Comparison of ENCODE assay signal across 12 mouse cellular contexts in the genomic region with DNA sequence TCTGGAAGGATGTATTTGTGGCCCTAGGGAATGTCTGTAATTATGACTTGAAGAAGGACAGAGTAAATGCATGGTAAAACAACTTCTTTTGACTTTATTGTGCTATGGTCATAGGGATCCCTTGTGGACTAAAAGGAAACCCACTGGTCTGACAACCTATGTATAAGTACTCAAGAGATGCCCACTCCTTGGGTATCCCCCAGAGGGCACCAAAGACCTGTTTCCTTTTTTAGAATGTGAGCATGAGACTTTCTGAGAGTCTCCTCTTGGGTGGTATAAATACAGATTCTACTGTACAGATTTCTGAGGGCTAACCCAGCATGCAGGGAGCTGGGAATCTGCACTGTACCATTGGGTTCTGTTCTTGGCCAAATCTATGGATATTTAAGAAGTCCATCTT. TPM values are rescaled to one million over a fixed set of nuclear protein-coding genes. Genes with fewer than 3 reads are reported as not detected.
DNase-seq lines count a peak whose midpoint lies in the region; ATAC-seq and TF ChIP-seq lines count a peak whose summit lies in the region.
"Had no signal": no experiment of that assay in that cellular context is flagged by ENCODE, and none has a peak within 500 bp of the region (broad histone marks: within the 10 kb centered on the region; RNA-seq: fewer than 3 reads in every experiment).

No protein-coding gene starts in this region.

- H3K27me3 ChIP-seq in kidney, adult 2 months (replicated peaks; ENCODE audit: control insufficient read depth, insufficient read depth, low read length) = no peaks in the 10 kb centered on the region
- H3K27me3 ChIP-seq in kidney, embryonic 14.5 days (ENCODE audit: control insufficient read depth, insufficient read depth, low read length) = no peaks in the 10 kb centered on the region
- no peaks in the 10 kb centered on the region for H3K27me3 ChIP-seq in thymus, adult 2 months (ENCODE audit: control insufficient read depth, insufficient read depth, low read length)
- H3K27me3 ChIP-seq: embryonic facial prominence, embryonic 15.5 days; forebrain, embryonic 13.5 days; lung, embryonic 15.5 days had no signal

- no peak overlapping the region for H3K4me3 ChIP-seq in kidney, adult 2 months (ENCODE audit: insufficient read depth, low read depth, low read length)
- no peak overlapping the region for H3K4me3 ChIP-seq in kidney, embryonic 14.5 days (ENCODE audit: low read length)
- no peak overlapping the region for H3K4me3 ChIP-seq in thymus, adult 2 months (ENCODE audit: control insufficient read depth, insufficient read depth, low read length)
- H3K4me3 ChIP-seq: embryonic facial prominence, embryonic 15.5 days; forebrain, embryonic 13.5 days; lung, embryonic 15.5 days had no signal

- DNase-seq in kidney, adult 2 months = peak; percentile 20
- peak; percentile 53 for DNase-seq in 3T3-L1 (ENCODE audit: low read depth, low spot score)
- peak; percentile 21 for DNase-seq in 416B (ENCODE audit: low read depth)
- DNase-seq in adrenal gland, postnatal 10 days = no peak
- DNase-seq in thymus, adult 2 months = no peak
- DNase-seq: cerebellum, postnatal 36 days had no signal

- no peak for ATAC-seq in kidney, embryonic 14.5 days (ENCODE audit: low FRiP score, low TSS enrichment)
- ATAC-seq in hematopoietic stem cell, adult 5-6 weeks (replicated peaks in 1 of 2; ENCODE audit: insufficient read depth in 1 of 2, low FRiP score in 2 of 2, low TSS enrichment in 1 of 2, low read depth in 1 of 2, poor library complexity in 2 of 2, severe bottlenecking in 2 of 2) = peak; percentile 58 to 62; a peak in 3 of 4 replicates
- ATAC-seq: forebrain, embryonic 13.5 days; hindbrain, postnatal 0 days had no signal

- TF ChIP-seq CTCF in kidney, adult 2 months (conservative IDR thresholded peaks at IDR 0.05; ENCODE audit: insufficient read depth, insufficient read length, low read depth, low read length) = no peak
- no peak for TF ChIP-seq CTCF in thymus, adult 2 months (IDR thresholded peaks at IDR 0.05; ENCODE audit: borderline replicate concordance, control insufficient read depth, extremely low read depth, insufficient read depth, low read length, poor library complexity)

- no peaks in the 10 kb centered on the region for H3K36me3 ChIP-seq in kidney, adult 2 months (ENCODE audit: control insufficient read depth, insufficient read depth, low read length)
- H3K36me3 ChIP-seq in kidney, embryonic 14.5 days (ENCODE audit: control insufficient read depth, insufficient read depth, low read length) = no peaks in the 10 kb centered on the region
- no peaks in the 10 kb centered on the region for H3K36me3 ChIP-seq in thymus, adult 2 months (ENCODE audit: control insufficient read depth, insufficient read depth, low read length)
- H3K36me3 ChIP-seq: embryonic facial prominence, embryonic 15.5 days; lung, embryonic 15.5 days had no signal

- TF ChIP-seq POLR2A in kidney, adult 2 months (IDR thresholded peaks at IDR 0.05; ENCODE audit: low read depth, low read length) = no peak
- TF ChIP-seq POLR2A in thymus, adult 2 months (IDR thresholded peaks at IDR 0.05; ENCODE audit: control insufficient read depth, extremely low read depth, insufficient read depth, low read length, poor library complexity) = no peak

- no peak overlapping the region for H3K4me2 ChIP-seq in kidney, embryonic 14.5 days (replicated peaks; ENCODE audit: low read depth, low read length)
- H3K4me2 ChIP-seq: embryonic facial prominence, embryonic 15.5 days; forebrain, embryonic 13.5 days; lung, embryonic 15.5 days had no signal

- H3K9me3 ChIP-seq in kidney, embryonic 14.5 days (ENCODE audit: control insufficient read depth, low read length) = no peaks in the 10 kb centered on the region
- H3K9me3 ChIP-seq: embryonic facial prominence, embryonic 15.5 days; lung, embryonic 15.5 days had no signal

- H3K4me1 ChIP-seq in kidney, adult 2 months (ENCODE audit: control insufficient read depth, insufficient read depth, low read length) = no peaks in the 10 kb centered on the region
- no peaks in the 10 kb centered on the region for H3K4me1 ChIP-seq in kidney, embryonic 14.5 days (ENCODE audit: control insufficient read depth, insufficient read depth, low read length)
- no peaks in the 10 kb centered on the region for H3K4me1 ChIP-seq in thymus, adult 2 months (replicated peaks; ENCODE audit: control insufficient read depth, insufficient read depth, low read length)
- H3K4me1 ChIP-seq: embryonic facial prominence, embryonic 15.5 days; forebrain, embryonic 13.5 days had no signal

- no peak overlapping the region for H3K27ac ChIP-seq in kidney, adult 2 months (ENCODE audit: insufficient read depth, low read depth, low read length)
- H3K27ac ChIP-seq in kidney, embryonic 14.5 days (ENCODE audit: low read depth, low read length) = no peak overlapping the region
- no peak overlapping the region for H3K27ac ChIP-seq in thymus, adult 2 months (ENCODE audit: control insufficient read depth, insufficient read depth, low read length)
- H3K27ac ChIP-seq: embryonic facial prominence, embryonic 15.5 days; forebrain, embryonic 13.5 days; hindbrain, postnatal 0 days; lung, embryonic 15.5 days had no signal

- H3K9ac ChIP-seq in kidney, embryonic 14.5 days (ENCODE audit: low read depth, low read length) = no peak overlapping the region
- H3K9ac ChIP-seq: embryonic facial prominence, embryonic 15.5 days; forebrain, embryonic 13.5 days; lung, embryonic 15.5 days had no signal

RNA-seq across cellular contexts. Expression of a gene that starts 48.1 kb away (rescaled TPM):
- polyA plus RNA-seq in kidney, adult 2 months (2012; rRNA removed) = 37.7 and 58.1 TPM in 2 replicates
- polyA plus RNA-seq in kidney, embryonic 14.5 days (2014; fragmentation: Nextera tagmentation; extraction: Ambion mirVana) = 10.7 and 22.1 TPM in 2 replicates
- total RNA-seq in hematopoietic stem cell, adult 5-6 weeks (2017) = 9.7 and 12.9 TPM in 2 replicates
- 100 to 1,000 TPM in 1 of 2 experiments, 10 to 100 TPM in 1; 79.3 to 173 TPM for total RNA-seq in adrenal gland, postnatal 10 days (2021)
- 18.7 and 56.2 TPM in 2 replicates for polyA plus RNA-seq in thymus, adult 2 months (2012; rRNA removed)

Comparison
In these comparisons a context has a peak if more than half of its experiments do, and no peak if none do; other contexts are left out.
1. DNase-seq: peak in kidney, adult 2 months (single experiment), 3T3-L1 (single experiment) and 416B (single experiment); none in adrenal gland, postnatal 10 days (single experiment) and thymus, adult 2 months (single experiment).